Mouse (Mus musculus): ENCODE results near the gene Gm45208.
"Not testable (repeated sequence)": the region's sequence is repeated elsewhere in the genome, so short reads cannot be mapped to it uniquely, and the experiment has no call there.

Gm45208 gene

DNA sequence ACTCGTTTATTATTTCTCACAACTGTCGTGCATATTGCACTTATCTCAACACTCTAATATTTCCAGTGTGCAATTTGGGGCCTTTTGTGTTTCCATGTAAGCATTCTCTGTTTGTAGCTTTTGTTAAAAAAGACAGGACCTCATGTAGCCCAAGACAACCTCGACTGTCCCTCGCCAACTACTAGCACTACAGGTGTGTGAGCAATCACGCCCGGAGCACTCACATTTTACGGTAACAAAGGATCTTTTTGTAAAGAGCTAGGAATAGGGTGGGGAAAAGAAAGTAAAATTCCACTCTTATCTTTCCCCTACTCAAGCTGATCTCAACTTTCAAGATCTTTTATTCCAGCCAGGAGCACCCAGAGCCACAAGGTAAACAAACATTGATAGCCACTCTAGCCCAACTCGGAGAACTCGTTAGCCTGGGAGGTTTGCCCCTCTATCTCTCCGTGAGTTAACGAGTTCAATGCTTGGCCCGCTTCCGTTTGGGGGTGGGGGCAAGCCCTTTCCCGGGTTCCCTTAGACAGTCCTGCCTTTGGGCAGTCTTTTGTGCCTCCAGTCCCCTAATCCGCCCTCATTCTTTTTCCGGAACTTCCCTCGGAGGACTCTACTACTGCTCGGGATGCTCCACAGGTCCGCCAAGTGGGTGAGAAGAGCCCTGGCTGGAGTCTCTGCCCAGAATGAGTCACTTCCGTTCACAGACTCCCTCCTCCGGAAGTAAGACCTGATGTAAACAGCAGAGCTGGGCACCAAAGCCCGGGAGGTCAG lies at the start of gene Gm45208:
Gene Gm45208, plus strand, starts transcription at position 732 of the 768 bp plus-strand sequence.
- DNase-seq (ENCODE audit: low read depth): peak; percentile 55

DNA sequence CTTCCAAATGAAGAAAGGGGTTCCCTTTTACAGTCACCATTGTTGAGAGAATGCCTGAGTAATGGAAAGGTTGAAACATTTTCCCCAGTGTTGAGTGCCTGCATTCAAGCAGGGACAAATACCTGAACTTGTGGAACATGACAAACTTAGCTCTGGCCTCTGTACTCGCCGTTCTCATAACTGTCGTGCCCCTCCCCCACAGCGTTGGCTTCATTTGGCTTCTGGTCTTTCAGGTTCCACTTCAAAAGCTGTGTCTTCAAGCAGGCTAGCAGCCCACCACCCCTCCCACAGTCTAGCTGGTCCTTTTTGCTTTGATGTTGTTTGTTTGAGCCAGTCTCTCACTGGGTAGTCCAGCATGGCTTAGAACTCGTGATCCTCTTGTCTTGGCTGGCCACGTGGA lies 49.3 kb upstream of the Gm45208 start:
- DNase-seq (ENCODE audit: low read depth): no peak

DNA sequence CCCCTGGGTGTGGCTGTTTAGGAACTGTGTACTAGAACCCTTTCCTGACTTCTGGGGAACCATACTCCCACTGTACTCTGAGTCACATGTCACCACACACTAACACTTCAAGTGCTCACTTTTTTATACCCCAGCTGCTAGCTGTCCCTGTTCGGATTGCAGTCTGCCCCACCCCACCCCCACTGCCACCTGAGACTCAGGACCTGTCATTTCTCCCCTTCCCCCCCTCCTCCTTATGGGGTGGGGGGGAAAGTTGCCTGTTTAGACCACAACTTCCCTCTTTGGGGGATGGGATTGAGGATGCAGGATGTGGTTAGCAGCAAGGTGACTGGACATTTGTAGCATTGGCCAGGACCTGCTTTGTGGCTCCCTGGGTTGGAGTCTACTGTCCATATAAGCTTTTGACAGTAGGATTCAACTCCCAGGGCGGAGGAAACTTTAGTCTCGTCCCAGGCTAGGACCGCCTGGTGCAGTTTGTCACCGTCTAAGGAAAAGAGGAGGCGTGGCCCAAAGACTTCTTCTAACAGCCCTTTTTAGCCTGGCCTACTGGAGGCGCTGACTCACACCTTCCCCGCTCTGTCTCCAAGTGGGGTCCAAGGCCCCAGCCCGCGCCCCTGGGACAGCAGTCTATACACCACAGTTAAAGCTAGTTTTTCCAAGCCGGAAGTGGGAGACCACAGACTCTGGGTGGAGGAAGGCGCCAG lies 48.3 kb upstream of the Gm45208 start:
- DNase-seq (ENCODE audit: low read depth): no peak

DNA sequence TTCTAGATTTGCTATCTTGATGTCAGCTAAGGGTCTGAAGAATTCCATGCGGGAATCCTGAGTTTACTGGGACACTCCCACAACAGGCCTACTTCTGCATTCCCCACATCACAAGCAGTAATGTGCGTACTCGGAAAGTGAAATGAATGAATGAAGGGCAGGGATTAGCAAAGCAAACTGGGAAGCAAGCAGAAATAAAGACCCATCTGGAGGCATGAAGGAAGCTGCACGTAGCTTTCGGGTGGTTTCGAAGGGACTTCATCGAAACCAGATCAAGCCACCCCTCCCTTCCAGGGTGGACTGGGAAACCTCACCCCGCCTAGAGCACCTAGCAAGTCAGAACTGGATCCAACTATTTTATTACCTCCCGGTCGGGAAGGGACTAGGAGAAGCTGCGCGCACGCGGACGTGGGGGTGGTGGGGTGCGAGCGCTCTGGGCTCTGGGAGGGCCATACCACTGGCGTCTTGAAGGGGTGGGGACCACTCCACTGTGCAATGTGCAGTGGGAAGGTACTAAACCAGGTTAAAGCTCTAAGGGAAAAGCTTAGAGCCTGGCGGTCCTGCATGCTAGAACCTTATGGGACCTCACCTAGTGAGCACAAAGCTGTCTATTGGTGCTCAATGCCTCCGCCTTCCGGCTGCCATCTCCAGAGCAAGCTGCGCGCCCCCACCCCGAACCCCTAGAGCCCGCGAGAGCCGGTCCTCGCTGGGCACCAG lies 47.6 kb upstream of the Gm45208 start:
- no peak for DNase-seq (ENCODE audit: low read depth)

DNA sequence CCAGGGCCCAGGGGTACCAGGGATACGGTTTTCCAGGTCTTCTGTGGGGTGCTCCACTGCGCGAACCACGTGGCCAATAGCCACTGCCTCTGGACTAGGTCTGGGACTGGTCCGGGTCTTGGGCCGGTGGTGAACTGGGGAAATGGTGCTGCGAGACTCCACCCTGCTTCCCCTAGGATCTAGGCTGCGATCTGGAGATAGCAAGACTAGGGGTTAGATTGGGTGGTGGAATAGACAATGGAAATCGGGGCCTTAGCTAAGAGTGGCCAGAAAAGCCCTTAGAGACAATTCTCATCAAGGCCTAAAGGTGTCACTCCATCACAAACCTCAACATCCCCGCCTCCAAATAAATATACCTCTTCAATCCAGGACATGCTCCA lies 47.1 kb upstream of the Gm45208 start:
- no peak for DNase-seq (ENCODE audit: low read depth)

DNA sequence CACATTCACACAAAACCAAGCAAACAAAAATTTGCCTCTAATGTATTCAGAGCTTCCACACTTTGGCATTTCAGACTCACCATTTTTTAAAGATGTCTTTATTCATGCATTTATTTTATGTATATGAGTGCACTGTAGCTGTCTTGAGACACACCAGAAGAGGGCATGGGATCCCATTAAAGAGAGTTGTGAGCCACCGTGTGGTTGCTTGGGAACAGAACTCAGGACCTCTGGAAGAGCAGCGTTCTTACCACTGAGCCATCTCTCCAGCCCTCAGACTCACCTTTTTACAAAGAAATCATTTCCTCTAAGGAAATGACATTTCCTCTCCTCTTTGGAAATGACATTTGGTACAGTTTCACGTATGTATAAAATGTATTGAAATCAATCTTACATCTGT lies 43.1 kb upstream of the Gm45208 start:
- no peak for DNase-seq (ENCODE audit: low read depth)

DNA sequence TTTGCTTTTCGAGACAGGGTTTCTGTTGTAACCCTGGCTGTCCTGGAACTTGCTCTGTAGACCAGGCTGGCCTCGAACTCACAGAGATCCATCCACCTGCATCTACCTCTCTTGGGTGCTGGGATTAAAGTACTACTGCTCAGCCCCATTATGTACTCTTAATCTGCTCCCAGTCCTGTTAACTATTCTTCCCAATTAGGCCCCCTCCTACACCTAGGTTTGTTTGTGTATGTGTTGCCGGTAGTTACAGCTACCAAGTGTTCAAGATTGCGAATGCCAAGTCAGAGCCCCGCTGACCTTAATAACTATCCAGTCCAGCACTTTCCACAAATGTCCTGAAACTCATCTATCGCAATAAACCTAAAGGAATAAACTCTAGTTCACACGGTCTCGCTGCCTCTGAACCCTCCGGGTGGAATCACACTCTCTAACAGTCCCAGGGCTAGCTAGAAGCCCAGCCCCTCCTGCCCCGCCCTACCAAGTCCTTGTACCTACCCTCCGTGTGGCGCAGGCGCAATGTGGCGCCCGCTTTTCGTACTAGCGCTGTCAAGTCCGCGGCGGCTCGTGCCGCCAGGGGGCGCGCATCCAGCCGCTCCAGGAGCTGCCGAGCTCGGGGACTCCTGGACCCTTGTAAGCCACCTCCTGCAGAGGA lies 42.5 kb upstream of the Gm45208 start:
- DNase-seq (ENCODE audit: low read depth): peak; percentile 54

DNA sequence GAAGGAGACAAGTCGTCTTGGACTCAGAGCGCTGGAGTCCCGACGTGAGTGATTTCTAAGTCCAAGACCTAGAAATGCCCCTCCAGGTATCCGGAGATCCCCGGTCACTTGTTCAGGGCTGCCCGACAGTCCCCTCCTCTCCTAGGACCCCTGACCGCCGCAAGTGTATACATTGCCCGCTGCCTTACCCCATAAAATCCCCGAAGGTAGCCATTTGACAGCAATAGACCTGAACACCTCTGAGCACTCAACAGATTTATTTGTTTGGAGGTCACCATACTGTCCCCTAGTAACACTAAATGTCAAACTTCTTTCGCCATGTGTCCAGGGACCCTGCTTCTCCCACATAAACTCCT lies 42.0 kb upstream of the Gm45208 start:
- DNase-seq (ENCODE audit: low read depth): no peak

DNA sequence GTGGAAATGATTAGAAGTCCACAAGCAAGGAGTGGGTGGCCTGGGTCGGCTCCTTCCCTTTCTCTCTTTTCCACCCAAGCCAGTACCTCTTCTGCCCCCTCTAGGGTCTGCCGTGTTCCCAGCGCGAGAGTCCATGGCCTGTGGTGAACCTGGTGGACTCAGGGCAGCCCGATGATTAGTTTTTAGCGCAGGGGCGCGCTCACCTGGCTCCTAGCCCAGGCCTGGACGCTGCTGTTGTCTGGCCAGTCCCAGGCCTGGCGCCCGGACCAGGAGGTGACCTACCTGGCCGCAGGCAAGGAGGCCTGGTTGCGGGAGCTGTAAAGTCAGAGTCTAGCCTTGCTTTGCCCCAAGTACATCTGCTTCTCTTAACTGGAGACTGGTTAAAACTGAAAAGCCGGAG lies 41.2 kb upstream of the Gm45208 start, which contains the start of gene Magix:
Gene Magix, minus strand, starts transcription at position 388 of the 400 bp plus-strand sequence.
- DNase-seq (ENCODE audit: low read depth): no peak

DNA sequence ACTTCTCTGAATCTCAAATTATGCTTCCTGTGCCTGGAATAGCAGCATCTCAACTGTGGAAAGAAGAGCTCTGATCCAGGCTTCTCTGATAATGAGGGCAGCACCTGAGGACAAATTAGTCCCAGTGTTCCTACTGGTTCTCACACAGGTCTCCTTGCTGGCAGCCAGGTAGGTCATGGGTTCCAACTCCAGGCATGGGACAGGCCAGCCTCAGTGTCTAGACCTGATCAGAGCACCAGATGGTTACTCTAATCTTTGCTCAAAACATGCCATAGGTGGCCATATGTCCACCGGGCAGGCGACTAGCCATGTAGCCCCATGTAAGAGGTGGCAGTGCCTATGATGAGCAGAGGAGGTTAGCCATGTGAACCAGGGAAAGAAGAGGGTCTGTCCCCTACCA lies 33.7 kb upstream of the Gm45208 start:
- no peak for DNase-seq (ENCODE audit: low read depth)

DNA sequence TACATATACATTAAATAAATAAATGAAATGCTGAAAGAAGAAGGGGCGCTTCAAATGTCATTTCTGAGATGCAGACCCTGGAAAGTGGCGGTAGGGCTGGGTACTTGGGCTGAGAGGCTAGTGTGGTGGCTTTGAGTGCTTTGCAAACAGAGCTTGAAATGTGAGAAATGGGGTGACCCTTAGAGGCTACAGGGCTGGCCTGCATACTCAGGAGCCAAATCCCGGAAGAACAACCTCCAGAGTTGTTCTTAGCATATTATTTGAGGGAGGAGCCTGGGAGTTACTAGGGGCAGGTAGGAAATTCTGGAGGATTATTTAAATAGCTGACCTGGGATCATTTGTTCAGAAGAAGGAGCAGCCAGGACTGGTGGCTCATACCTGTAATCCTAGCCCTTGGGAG lies 31.6 kb upstream of the Gm45208 start:
- no peak for DNase-seq (ENCODE audit: low read depth)

DNA sequence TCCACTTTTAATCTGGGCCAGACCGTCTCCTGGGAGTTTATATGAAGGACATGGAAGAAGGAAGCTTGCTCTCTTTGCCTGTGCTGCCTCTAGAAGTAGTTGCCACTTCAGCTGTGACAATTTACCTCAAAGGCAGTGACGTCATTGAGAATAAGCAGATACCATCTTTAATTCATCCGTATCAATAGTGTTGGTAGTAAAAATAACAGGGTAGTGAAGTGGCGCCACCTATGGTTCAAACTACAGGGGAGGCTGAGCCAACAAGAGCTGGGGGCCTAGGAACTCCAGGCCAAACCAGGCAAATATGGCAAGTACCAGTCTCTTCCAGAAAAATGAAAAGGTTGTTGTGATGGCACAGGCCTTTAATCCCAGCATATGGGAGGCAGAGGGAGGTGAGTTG lies 29.2 kb upstream of the Gm45208 start:
- no peak for DNase-seq (ENCODE audit: low read depth)

DNA sequence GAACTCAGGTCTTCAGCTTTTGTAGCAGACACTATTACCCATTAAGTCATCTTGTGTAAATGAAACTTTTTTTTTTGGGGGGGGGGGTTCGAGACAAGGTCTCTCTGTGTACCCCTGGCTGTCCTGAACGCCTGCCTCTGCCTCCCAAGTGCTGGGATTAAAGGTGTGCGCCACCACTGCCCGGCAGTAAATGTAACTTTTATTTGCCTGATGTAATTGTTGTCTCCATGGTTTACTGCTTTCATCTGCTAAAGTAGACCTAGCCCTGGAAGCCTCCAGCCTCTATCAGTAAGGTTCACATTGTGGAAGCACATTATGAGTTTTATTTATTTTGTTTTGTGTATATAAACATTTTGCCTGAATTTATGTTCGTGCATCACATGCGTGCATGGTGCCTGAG lies 25.5 kb upstream of the Gm45208 start:
- DNase-seq (ENCODE audit: low read depth): no peak

DNA sequence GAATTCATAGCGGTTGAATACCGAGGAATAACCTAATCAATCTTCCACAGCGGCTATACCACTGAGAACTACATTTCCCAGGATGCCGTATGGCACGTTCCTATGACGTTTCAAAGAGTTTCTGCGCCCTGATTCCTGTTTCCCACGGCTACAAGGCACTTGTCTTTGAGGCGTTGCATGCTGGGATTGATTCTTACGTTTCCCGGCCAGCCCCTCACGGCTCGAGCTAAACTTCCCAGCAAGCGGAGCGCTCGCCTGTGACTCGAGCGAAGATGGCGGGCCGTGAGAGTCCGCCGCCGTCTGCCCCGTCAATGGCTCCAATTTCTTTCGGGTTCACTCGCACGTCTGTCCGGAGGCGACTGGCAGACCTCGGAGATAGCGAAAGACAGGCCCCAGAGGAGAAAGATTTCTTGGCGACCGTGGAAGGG lies 25.1 kb upstream of the Gm45208 start, which contains the start of gene Gpkow:
Gene Gpkow, plus strand, starts transcription at position 178 of the 428 bp plus-strand sequence.
- peak; percentile 76 for DNase-seq (ENCODE audit: low read depth)

DNA sequence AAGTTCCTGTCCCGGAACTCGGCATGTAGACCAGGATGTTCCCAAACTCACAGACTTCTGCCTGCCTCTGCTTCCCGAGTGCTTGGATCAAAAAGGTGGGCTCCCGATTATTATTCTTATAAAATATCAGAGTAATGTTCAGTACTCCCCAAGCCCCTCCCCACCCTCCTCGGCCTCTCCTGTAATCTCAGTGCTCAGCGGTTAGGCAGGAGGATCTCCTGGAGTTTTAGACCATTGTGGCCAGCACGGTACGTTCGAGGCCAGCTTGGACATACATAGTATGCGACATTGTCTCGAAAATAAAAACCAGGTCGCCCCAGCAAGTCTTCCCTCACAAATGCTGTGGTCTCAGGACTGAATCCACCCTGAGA lies 8.3 kb upstream of the Gm45208 start:
- not testable (repeated sequence) for DNase-seq (ENCODE audit: low read depth)

DNA sequence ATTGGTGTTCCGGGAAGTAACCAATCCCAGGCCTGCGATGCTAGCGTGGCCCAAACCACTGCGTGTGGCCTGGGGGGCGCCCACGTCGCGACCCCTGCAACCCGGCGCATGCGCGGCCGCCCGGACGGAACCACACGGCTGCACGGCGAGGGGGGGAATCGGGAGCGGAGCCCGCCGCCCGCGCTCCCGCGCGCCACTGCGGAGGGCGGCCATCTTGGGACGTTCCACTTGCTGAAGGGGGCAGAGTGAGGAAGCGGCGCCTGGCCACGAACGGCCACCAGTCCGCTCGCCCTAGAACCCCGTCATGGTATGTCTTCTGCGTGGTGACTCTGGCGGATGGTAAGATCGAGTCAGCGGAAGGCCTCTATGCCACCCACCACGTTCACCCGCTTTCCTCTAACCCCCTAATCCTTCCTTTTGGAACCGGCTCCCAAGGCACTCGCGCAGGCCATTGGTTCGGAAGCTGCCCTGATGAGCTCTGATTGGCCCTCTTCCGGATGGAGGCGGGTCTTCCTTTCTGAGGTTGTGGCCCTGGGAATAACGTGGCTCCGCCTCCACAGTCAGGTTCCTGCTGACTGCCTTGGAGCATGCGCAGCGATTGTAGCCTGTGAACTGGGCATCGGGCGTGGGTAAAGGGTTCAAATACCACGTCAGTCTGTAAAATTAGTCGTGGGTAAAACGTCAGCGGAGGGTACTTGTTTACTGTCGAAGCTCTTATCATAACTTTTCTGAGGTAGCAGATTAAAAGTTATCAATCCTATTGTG lies 7.7 kb upstream of the Gm45208 start, which contains the start of gene Wdr45:
Gene Wdr45, plus strand, starts transcription at position 199 of the 765 bp plus-strand sequence.
- peak; percentile 89 for DNase-seq (ENCODE audit: low read depth)

DNA sequence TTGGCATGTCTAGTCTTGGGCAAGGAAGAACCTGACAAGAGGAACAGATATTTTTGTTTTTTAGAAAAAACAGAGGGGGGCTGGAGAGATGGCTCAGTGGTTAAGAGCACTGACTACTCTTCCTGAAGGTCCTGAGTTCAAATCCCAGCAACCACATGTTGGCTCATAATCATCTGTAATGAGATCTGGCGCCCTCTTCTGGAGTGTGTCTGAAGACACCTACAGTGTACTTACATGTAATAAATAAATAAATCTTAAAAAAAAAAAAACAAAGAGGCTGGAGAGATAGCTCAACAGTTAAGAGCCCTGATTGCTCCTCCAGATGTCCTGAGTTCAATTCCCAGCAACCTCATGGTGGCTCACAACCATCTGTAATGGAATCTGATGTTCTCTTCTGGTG lies 6.0 kb upstream of the Gm45208 start:
- DNase-seq (ENCODE audit: low read depth): not testable (repeated sequence)

DNA sequence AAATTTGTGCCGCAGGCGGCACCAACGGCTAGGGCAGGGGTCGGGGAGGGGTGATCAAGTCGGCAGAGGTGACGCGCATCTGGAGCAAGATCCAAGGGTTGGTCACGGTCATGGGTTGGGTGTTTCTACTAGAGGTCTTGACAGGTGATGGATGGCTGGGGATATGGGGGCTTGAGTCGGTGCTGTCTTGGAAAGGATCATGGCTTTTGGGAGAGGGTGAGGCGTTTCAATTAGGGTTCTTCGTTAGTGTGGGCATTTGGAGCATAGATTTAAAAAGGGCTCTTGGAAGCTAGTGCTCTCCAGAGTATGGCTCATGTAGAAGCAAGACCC lies 202 bp downstream of the Gm45208 start:
- DNase-seq (ENCODE audit: low read depth): no peak

DNA sequence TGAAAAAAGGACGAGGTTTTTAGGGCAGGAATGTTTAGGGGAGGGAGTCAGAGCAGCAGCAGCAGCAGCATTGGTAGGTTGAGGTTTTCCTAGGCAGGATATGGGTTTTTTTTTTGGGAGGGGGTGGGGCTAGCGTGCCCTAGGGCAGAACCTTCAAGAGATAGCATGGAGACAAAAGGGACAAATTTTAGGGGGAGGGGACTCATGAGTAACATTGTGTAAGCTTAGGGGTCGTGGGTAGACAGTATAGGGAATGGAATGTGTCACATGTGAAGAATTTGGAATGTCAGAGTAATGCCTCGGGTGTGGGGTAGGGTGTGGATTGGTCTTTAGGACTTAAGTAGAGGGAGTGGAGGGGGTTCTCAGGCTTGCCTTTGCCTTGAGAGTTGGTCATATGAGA lies 646 bp downstream of the Gm45208 start:
- DNase-seq (ENCODE audit: low read depth): no peak

DNA sequence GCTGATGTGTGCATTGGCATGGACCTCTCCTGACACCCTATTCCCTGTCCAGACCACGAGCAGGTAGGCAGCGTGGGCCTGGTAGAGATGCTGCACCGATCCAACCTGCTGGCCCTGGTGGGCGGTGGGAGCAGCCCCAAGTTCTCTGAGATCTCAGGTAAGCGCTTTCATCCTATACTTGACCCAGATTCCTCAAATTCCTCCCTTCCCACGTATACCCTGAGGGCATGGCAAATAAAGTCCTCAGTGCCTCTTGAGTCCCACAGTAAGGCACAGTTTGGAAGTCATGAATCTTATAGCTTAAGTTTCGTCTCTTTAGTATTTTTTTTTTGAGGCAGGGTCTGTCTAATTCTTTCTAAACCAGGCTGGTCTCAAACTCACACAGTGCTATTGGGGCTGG lies 2.1 kb downstream of the Gm45208 start:
- DNase-seq (ENCODE audit: low read depth): no peak

DNA sequence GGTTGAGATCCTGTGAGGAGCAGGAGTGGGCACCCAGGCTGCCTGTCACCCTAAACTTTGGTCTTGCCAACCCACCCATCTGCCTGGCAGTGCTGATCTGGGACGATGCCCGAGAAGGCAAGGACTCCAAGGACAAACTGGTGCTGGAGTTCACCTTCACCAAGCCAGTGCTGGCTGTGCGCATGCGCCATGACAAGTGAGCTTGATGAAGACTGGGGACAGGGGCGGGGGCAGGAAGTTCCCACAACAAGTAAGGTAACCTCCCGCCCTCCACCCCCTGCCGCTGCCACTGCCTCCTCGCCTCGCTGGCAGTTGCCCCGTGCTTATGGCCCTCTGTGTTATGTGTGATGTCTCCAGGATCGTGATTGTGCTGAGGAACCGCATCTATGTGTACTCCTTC lies 3.8 kb downstream of the Gm45208 start:
- DNase-seq (ENCODE audit: low read depth): no peak

DNA sequence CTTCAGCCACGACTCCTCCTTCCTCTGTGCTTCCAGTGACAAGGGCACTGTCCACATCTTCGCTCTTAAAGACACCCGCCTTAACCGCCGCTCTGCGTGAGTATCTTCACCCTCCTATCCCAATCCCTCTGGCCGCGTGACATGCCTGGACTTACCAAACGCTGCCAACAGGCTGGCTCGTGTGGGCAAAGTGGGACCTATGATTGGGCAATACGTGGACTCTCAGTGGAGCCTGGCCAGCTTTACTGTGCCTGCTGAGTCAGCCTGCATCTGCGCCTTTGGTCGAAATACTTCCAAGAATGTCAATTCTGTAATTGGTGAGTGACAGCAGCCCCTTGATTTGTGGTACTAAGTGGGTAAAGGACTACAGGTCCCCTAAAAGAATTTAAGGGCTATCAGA lies 5.1 kb downstream of the Gm45208 start:
- no peak for DNase-seq (ENCODE audit: low read depth)

All from fibroblast of lung, adult 2 months (primary cell).